ENCODE assay signal across 13 mouse cellular contexts in genomic region chr6:59489001-59489575, GRCm38 (mm10).
DNase-seq lines count a peak whose midpoint lies in the region; ATAC-seq lines count a peak whose summit lies in the region.
"Had no signal": no experiment of that assay in that cellular context is flagged by ENCODE, and none has a peak within 500 bp of the region (broad histone marks: within the 10 kb centered on the region; RNA-seq: fewer than 3 reads in every experiment).

No protein-coding gene starts in this region.

- peak; percentile 91 for ATAC-seq in frontal cortex, adult (ENCODE audit: low TSS enrichment)

- DNase-seq in frontal cortex, postnatal 14 days (ENCODE audit: low spot score in 2 of 2): no peak
- peak; percentile 3 to 7 for DNase-seq in right cerebral cortex, adult 2 months (ENCODE audit: low spot score in 2 of 2)
- no peak for DNase-seq in right cerebral cortex, postnatal 36 days (ENCODE audit: low spot score in 2 of 2)
- DNase-seq in layer of hippocampus, adult 11-12 months (ENCODE audit: low spot score): peak; percentile 42
- DNase-seq in right cerebral cortex, postnatal 14 days: peak; percentile 4
- no peak for DNase-seq in kidney, postnatal 4 days
- DNase-seq in c-Kit-positive CD71-positive TER-119-positive erythroid progenitor cells, embryonic 14.5 days (ENCODE audit: low spot score): no peak
- DNase-seq: adrenal gland, adult 2 months; cerebellum, adult 9-11 months; heart, adult 18-20 months; lung, postnatal 14 days; thymus, postnatal 14 days had no signal

Comparison
In these comparisons a context has a peak if more than half of its experiments do, and no peak if none do; other contexts are left out.
1. DNase-seq: peak in right cerebral cortex, adult 2 months (2 of 2), layer of hippocampus, adult 11-12 months (single experiment) and right cerebral cortex, postnatal 14 days (single experiment); none in frontal cortex, postnatal 14 days (0 of 2), right cerebral cortex, postnatal 36 days (0 of 2), kidney, postnatal 4 days (0 of 2) and c-Kit-positive CD71-positive TER-119-positive erythroid progenitor cells, embryonic 14.5 days (single experiment).